Mouse (Mus musculus) heart, embryonic 15.5 days (tissue): ENCODE data around the gene Mpnd. TPM values are rescaled to one million over a fixed set of nuclear protein-coding genes. Genes with fewer than 3 reads are reported as not detected.
"Not testable (repeated sequence)": the region's sequence is repeated elsewhere in the genome, so short reads cannot be mapped to it uniquely, and the experiment has no call there.

Experiments used
- ATAC-seq: fragments of 200-750 bp; cut with Nextera tagmentation; replicated peaks from 2 replicates; pipeline ENCODE4 v1.8.0; 2017; ENCODE audit warnings: low read depth, moderate TSS enrichment; ENCODE audit not compliant: insufficient number of reproducible peaks, insufficient read depth, low FRiP score
- H3K27ac ChIP-seq: fragments of 300-500 bp; sonication (generic); 2 replicates; pipeline ENCODE4 v1.5.1; 2015; ENCODE audit warnings: mild to moderate bottlenecking, inconsistent platforms
- H3K27me3 ChIP-seq: fragments of 300-500 bp; sonication (generic); 2 replicates; pipeline ENCODE4 v1.6.1; 2015; ENCODE audit warnings: inconsistent platforms
- H3K36me3 ChIP-seq: fragments of 300-500 bp; sonication (generic); 2 replicates; pipeline ENCODE4 v1.6.1; 2015; ENCODE audit warnings: mild to moderate bottlenecking, inconsistent platforms
- H3K4me1 ChIP-seq: fragments of 300-500 bp; sonication (generic); replicated peaks from 2 replicates; pipeline ENCODE4 v1.6.1; 2015; ENCODE audit warnings: inconsistent platforms
- H3K4me2 ChIP-seq: fragments of 300-500 bp; sonication (generic); 2 replicates; pipeline ENCODE4 v1.6.1; 2015; ENCODE audit warnings: inconsistent platforms, mild to moderate bottlenecking, moderate library complexity
- H3K4me3 ChIP-seq: fragments of 300-500 bp; sonication (generic); 2 replicates; pipeline ENCODE4 v1.5.1; 2015; ENCODE audit warnings: mild to moderate bottlenecking, inconsistent platforms
- H3K9ac ChIP-seq: fragments of 300-500 bp; sonication (generic); 2 replicates; pipeline ENCODE4 v1.6.1; 2015; ENCODE audit warnings: mild to moderate bottlenecking, inconsistent platforms
- H3K9me3 ChIP-seq: fragments of 300-500 bp; sonication (generic); replicated peaks from 2 replicates; pipeline ENCODE4 v1.6.1; 2016; ENCODE audit warnings: inconsistent platforms
- WGBS: fragments of 180-500 bp; shearing (Covaris S2); methylation state at CpG from one replicate; pipeline ENCODE4 v1.1.7; 2015; ENCODE audit warnings: mixed read lengths; 5-methylcytosine and 5-hydroxymethylcytosine counted together
- polyA plus RNA-seq: library from polyadenylated mRNA; unstranded; fragments of >200 nt; fragmentation: Nextera tagmentation; extraction: Ambion mirVana; gene quantifications from 2 replicates; pipeline ENCODE4 v1.2.1, GENCODE M21; 2015

Mpnd gene
- polyA plus RNA-seq, 1 experiment from 2014 or later: 61.1 TPM

DNA sequence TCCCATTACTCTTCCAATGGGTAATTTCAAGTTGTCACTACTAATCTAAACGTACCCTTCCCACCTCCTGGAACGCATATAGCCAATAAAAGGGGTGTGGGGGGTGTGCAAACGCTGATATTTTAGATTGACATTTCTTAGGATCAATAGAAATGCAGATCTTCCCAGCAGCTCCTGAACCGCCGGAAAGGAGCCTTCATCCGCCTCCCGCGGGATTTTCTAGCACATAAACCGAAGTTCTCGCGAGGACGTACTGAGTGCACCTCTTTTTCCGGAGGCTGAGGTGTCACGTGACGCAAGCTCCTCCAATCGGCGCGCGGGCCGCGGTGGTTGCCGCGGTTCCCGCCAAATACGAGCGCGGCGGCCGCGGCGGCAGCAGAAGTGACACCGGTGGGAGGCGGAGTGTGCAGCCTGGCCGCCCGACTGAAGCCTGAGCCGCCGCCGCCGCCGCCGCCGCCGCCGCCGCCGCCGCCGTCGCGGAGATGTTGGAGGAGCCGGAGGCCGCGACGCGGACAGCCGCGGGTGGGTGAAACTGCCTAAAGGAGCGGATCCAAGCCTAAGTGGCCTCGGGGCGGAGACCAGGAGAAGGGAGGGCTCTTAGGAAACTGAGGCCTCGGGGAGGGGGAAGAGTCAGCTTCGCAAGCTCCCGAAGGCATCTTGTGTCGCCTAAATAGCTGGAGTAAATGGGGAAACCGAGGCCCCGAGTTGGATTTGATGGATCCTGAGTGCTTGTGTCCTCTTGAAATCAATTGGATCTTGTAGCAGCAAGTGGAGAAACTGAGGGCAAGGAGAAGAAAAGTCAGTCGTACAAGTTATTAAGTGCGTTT, 34.7 kb downstream of the Mpnd start, which contains the start of gene Chaf1a:
Gene Chaf1a, plus strand, starts transcription at position 410 of the 827 bp plus-strand sequence.
- peak within 1 kb of the TSS; percentile 73 for H3K27ac ChIP-seq
- peaks cover 24% of the 10 kb centered on the region for H3K4me1 ChIP-seq
- H3K9me3 ChIP-seq: no peaks in the 10 kb centered on the region
- H3K36me3 ChIP-seq: 0 out of 2 replicates have a peak, but pooled peaks cover 12% of the 10 kb centered on the region
- WGBS: under 1% methylated on average over 68 of the region's 68 CpGs
- H3K4me2 ChIP-seq: peak within 1 kb of the TSS; percentile 92
- no peaks in the 10 kb centered on the region for H3K27me3 ChIP-seq
- peak; percentile 77 for ATAC-seq
- peak within 1 kb of the TSS; percentile 90 for H3K9ac ChIP-seq
- H3K4me3 ChIP-seq: peak within 1 kb of the TSS; percentile 91

GRCm38 (mm10) chr17:56040857-56041163, 35.3 kb downstream of the Mpnd start:
- peak overlapping the region; percentile 91 for H3K4me3 ChIP-seq
- H3K9me3 ChIP-seq: no peaks in the 10 kb centered on the region
- H3K27ac ChIP-seq: peak overlapping the region; percentile 73
- no peaks in the 10 kb centered on the region for H3K27me3 ChIP-seq
- peak overlapping the region; percentile 90 for H3K9ac ChIP-seq
- peak overlapping the region; percentile 92 for H3K4me2 ChIP-seq
- peaks cover 15% of the 10 kb centered on the region; the same call in 1 of the 2 replicates for H3K36me3 ChIP-seq
- 1% methylated on average over 12 of the region's 12 CpGs for WGBS
- ATAC-seq: no peak
- H3K4me1 ChIP-seq: peaks cover 18% of the 10 kb centered on the region

- WGBS: 87% methylated on average over 5 of the region's 5 CpGs
- Histone ChIP-seq H3K9ac (no peak overlapping the region), H3K27me3 (no peaks in the 10 kb centered on the region), H3K4me3 (no peak overlapping the region), H3K4me1 (0 out of 2 replicates have a peak, but pooled peaks cover 1% of the 10 kb centered on the region), H3K4me2 (no peak overlapping the region), H3K36me3 (peaks cover 32% of the 10 kb centered on the region; the same call in 1 of the 2 replicates), H3K9me3 (no peaks in the 10 kb centered on the region), H3K27ac (no peak overlapping the region)
- no peak for ATAC-seq
Observed at GRCm38 (mm10) chr17:56051369-56051768, 45.9 kb downstream of the Mpnd start.

DNA sequence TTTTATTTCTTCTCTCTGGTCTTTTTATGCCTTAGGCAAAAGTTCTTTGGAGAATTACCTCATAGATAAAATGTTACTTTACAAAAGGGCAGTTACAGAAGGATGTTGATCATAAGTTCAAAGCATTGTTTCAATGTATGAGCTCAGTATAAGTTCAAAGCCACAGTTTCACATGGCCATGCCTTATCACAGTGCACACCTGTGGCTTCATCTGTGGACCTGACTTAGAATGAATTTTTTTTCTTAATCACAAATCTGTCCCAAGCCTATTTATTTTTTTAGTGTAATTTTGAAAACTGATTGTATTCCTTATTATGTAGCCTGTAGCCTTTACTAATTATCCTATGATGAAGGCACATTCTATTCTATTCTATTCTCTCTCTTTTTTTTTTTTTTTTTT, 49.4 kb downstream of the Mpnd start:
- ATAC-seq: no peak
- H3K36me3 ChIP-seq: peaks cover 29% of the 10 kb centered on the region

GRCm38 (mm10) chr17:56055945-56056678, 50.6 kb downstream of the Mpnd start:
- Histone ChIP-seq H3K4me1 (0 out of 2 replicates have a peak, but pooled peaks cover 2% of the 10 kb centered on the region), H3K27ac (no peak overlapping the region), H3K27me3 (no peaks in the 10 kb centered on the region), H3K9me3 (no peaks in the 10 kb centered on the region), H3K36me3 (peaks cover 38% of the 10 kb centered on the region), H3K4me2 (no peak overlapping the region), H3K4me3 (no peak overlapping the region), H3K9ac (no peak overlapping the region)
- no peak for ATAC-seq
- 50% methylated on average over 4 of the region's 4 CpGs for WGBS

More for the DNA sequence above, 49.4 kb downstream of the Mpnd start:
- Histone ChIP-seq H3K27me3 (no peaks in the 10 kb centered on the region), H3K4me2 (no peak overlapping the region), H3K27ac (no peak overlapping the region), H3K4me1 (0 out of 2 replicates have a peak, but pooled peaks cover 2% of the 10 kb centered on the region), H3K9me3 (no peaks in the 10 kb centered on the region), H3K4me3 (no peak overlapping the region), H3K9ac (no peak overlapping the region)

DNA sequence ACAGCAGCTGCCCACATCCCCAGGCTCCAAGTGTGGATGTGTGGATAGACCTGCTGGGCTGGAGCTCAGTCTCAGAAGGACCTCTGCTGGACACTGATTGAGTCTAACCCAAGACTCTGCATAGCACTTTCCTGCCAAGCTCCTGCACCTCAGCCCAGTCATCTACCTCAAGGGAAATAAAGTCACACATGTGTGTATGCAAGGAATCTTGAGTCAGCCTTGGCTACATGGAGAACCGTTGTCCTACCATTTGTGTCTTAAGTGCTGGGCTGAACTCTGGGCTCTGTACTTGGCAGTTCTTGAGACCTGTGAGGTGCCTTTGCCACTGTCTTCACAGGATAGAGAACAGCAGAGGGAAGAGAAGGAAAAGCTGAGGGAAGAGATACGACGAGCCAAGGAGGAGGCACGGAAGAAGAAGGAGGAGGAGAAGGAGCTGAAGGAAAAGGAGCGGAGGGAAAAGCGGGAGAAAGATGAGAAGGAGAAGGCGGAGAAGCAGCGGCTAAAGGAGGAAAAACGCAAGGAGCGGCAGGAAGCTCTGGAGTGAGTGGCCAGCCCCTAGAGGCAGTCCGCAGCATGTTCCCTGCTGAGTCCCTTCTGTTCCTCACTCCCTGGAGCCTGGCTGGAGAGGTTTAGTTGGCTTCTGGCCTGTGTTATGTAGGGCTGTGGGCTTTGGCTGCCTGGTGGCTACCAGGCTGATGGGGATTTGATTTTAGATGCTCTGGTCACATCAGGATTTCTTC, 52.0 kb downstream of the Mpnd start:
- H3K4me1 ChIP-seq: 0 out of 2 replicates have a peak, but pooled peaks cover 2% of the 10 kb centered on the region
- no peak overlapping the region for H3K4me2 ChIP-seq
- WGBS: 83% methylated on average over 11 of the region's 11 CpGs
- ATAC-seq: no peak
- no peaks in the 10 kb centered on the region for H3K9me3 ChIP-seq
- H3K4me3 ChIP-seq: no peak overlapping the region
- H3K27ac ChIP-seq: no peak overlapping the region
- peaks cover 46% of the 10 kb centered on the region for H3K36me3 ChIP-seq
- no peaks in the 10 kb centered on the region for H3K27me3 ChIP-seq
- no peak overlapping the region for H3K9ac ChIP-seq

GRCm38 (mm10) chr17:56062081-56062480, 56.6 kb downstream of the Mpnd start:
- Histone ChIP-seq H3K9ac (no peak overlapping the region), H3K4me2 (no peak overlapping the region), H3K4me1 (no peaks in the 10 kb centered on the region), H3K9me3 (no peaks in the 10 kb centered on the region), H3K27me3 (no peaks in the 10 kb centered on the region), H3K27ac (no peak overlapping the region), H3K36me3 (peaks cover 89% of the 10 kb centered on the region), H3K4me3 (no peak overlapping the region)
- no peak for ATAC-seq
- 92% methylated on average over 7 of the region's 7 CpGs for WGBS

- not testable (repeated sequence) for H3K9me3 ChIP-seq, H3K4me1 ChIP-seq, ATAC-seq, H3K4me3 ChIP-seq, H3K4me2 ChIP-seq, H3K27me3 ChIP-seq, H3K9ac ChIP-seq, H3K27ac ChIP-seq
- peaks cover 97% of the 10 kb centered on the region for H3K36me3 ChIP-seq
- 77% methylated on average over 6 of the region's 6 CpGs for WGBS
Observed at GRCm38 (mm10) chr17:56065715-56066114, 60.2 kb downstream of the Mpnd start.

Other genes with a start within 250 kb of the Mpnd start
- 5.7 and 6.0 TPM in 2 replicates for gene Zfp119a, start 126.8 kb upstream of the Mpnd start, polyA plus RNA-seq
- 6.8 and 8.8 TPM in 2 replicates for gene Zfp959, start 113.6 kb upstream of the Mpnd start, polyA plus RNA-seq
- gene Zfp119b, start 56.2 kb upstream of the Mpnd start, polyA plus RNA-seq: 4.3 and 5.5 TPM in 2 replicates
- gene Ebi3, start 53.1 kb upstream of the Mpnd start, polyA plus RNA-seq: 0.87 and 2.2 TPM in 2 replicates
- gene Yju2, start 46.6 kb upstream of the Mpnd start, polyA plus RNA-seq: 13.9 and 18.2 TPM in 2 replicates
- gene Shd, start 35.2 kb upstream of the Mpnd start, polyA plus RNA-seq: 6.6 and 8.7 TPM in 2 replicates
- 2.6 and 5.0 TPM in 2 replicates for gene Fsd1, start 19.2 kb upstream of the Mpnd start, polyA plus RNA-seq
- 13.7 and 17.2 TPM in 2 replicates for gene Stap2, start 127 bp upstream of the Mpnd start, polyA plus RNA-seq
- gene Sh3gl1, start 30.9 kb downstream of the Mpnd start, polyA plus RNA-seq: 67.0 and 93.4 TPM in 2 replicates
- gene Chaf1a, start 34.7 kb downstream of the Mpnd start, polyA plus RNA-seq: 10.1 and 15.0 TPM in 2 replicates
- gene Ubxn6, start 69.3 kb downstream of the Mpnd start, polyA plus RNA-seq: 42.0 and 45.0 TPM in 2 replicates
- 65.8 and 86.4 TPM in 2 replicates for gene Hdgfl2, start 73.9 kb downstream of the Mpnd start, polyA plus RNA-seq
- gene Plin4, start 104.1 kb downstream of the Mpnd start, polyA plus RNA-seq: 0.41 and 0.57 TPM in 2 replicates
- gene Plin5, start 111.9 kb downstream of the Mpnd start, polyA plus RNA-seq: 1.0 and 1.1 TPM in 2 replicates
- 1.0 and 1.3 TPM in 2 replicates for gene Lrg1, start 116.3 kb downstream of the Mpnd start, polyA plus RNA-seq
- gene Sema6b, start 134.6 kb downstream of the Mpnd start, polyA plus RNA-seq: 0.92 and 1.3 TPM in 2 replicates
- 6.7 and 9.2 TPM in 2 replicates for gene Tnfaip8l1, start 156.8 kb downstream of the Mpnd start, polyA plus RNA-seq
- 62.3 and 80.2 TPM in 2 replicates for gene Mydgf, start 178.2 kb downstream of the Mpnd start, polyA plus RNA-seq
- gene Dpp9, start 213.2 kb downstream of the Mpnd start, polyA plus RNA-seq: 19.7 and 25.7 TPM in 2 replicates